Mouse (Mus musculus) liver, adult 2 months (tissue): ENCODE measurements around the gene Olfr1261. TPM values are rescaled to one million over a fixed set of nuclear protein-coding genes. Genes with fewer than 3 reads are reported as not detected.

Experiments
- DNase-seq: peaks from one replicate; pipeline ENCODE4 v3.0.0-alpha.2; 2011; ENCODE audit warnings: low read depth, low spot score; ENCODE audit errors: extremely low read depth
- H3K27ac ChIP-seq: fragments of 200-500 bp; replicated peaks from 2 replicates; pipeline ENCODE4 v1.5.1; 2012; ENCODE audit warnings: low read depth, mild to moderate bottlenecking, control low read depth, inconsistent platforms, low read length; ENCODE audit not compliant: insufficient read depth
- H3K27me3 ChIP-seq: fragments of 200-500 bp; 2 replicates; pipeline ENCODE4 v1.6.1; 2012; ENCODE audit warnings: mild to moderate bottlenecking, moderate library complexity, low read length, inconsistent platforms; ENCODE audit not compliant: control insufficient read depth, insufficient read depth
- H3K36me3 ChIP-seq: fragments of 200-500 bp; 2 replicates; pipeline ENCODE4 v1.6.1; 2012; ENCODE audit warnings: low read length, inconsistent platforms; ENCODE audit not compliant: control insufficient read depth, insufficient read depth
- H3K4me1 ChIP-seq: fragments of 200-500 bp; 2 replicates; pipeline ENCODE4 v1.6.1; 2011; ENCODE audit warnings: low read length; ENCODE audit not compliant: control insufficient read depth, insufficient read depth
- H3K4me3 ChIP-seq: fragments of 200-500 bp; 2 replicates; pipeline ENCODE4 v1.5.1; 2011; ENCODE audit warnings: low read depth, mild to moderate bottlenecking, control low read depth, low read length, moderate library complexity; ENCODE audit not compliant: insufficient read depth
- H3K79me2 ChIP-seq: fragments of 200-500 bp; 2 replicates; pipeline ENCODE4 v1.6.1; 2012; ENCODE audit warnings: inconsistent platforms, mild to moderate bottlenecking, low read length, moderate library complexity; ENCODE audit not compliant: control insufficient read depth, insufficient read depth
- H3K9ac ChIP-seq: fragments of 200-500 bp; 2 replicates; pipeline ENCODE4 v1.6.1; 2012; ENCODE audit warnings: low read depth, mild to moderate bottlenecking, control low read depth, inconsistent platforms, low read length
- CTCF ChIP-seq: fragments of 200-500 bp; IDR thresholded peaks from 2 replicates; pipeline ENCODE4 v1.5.1; 2011; ENCODE audit warnings: low read depth, low read length, control low read depth
- POLR2A ChIP-seq: fragments of 200-500 bp; IDR thresholded peaks from 2 replicates; pipeline ENCODE4 v1.6.1; 2011; ENCODE audit warnings: low read length, control low read depth; ENCODE audit not compliant: insufficient read depth; ENCODE audit errors: extremely low read depth
- WGBS: fragments of 180-500 bp; shearing (Covaris S2); methylation state at CpG from one replicate; pipeline ENCODE4 v1.1.7; 2018; 5-methylcytosine and 5-hydroxymethylcytosine counted together
- polyA plus RNA-seq: library from polyadenylated mRNA; depleted of rRNA; stranded (reverse); fragments of >200 nt; gene quantifications from 2 replicates; pipeline ENCODE4 v1.2.3, GENCODE M21; 2012; rRNA removed
- total RNA-seq: library from RNA; depleted of rRNA; stranded (reverse); fragments of >200 nt; gene quantifications from 2 replicates; pipeline ENCODE4 v1.2.3, GENCODE M21; 2014; rRNA removed

Gene Olfr1261
- total and polyA plus RNA-seq, 2 experiments: not detected

GRCm38 (mm10) chr2:90025477-90025876 lies 34.5 kb downstream of the Olfr1261 start, which contains the start of gene Olfr1264:
Olfr1264 (minus strand) TSS chr2:90025577.
- H3K27ac ChIP-seq: no peak within 1 kb of the TSS
- H3K79me2 ChIP-seq: no peaks in the 10 kb centered on the region
- 65% methylated on average over 2 of the region's 2 CpGs for WGBS
- H3K4me1 ChIP-seq: no peaks in the 10 kb centered on the region
- H3K4me3 ChIP-seq: no peak within 1 kb of the TSS
- H3K36me3 ChIP-seq: no peaks in the 10 kb centered on the region
- H3K27me3 ChIP-seq: no peaks in the 10 kb centered on the region
- no peak within 1 kb of the TSS for H3K9ac ChIP-seq
- TF ChIP-seq CTCF (no peak), POLR2A (no peak)
- no peak for DNase-seq

DNA sequence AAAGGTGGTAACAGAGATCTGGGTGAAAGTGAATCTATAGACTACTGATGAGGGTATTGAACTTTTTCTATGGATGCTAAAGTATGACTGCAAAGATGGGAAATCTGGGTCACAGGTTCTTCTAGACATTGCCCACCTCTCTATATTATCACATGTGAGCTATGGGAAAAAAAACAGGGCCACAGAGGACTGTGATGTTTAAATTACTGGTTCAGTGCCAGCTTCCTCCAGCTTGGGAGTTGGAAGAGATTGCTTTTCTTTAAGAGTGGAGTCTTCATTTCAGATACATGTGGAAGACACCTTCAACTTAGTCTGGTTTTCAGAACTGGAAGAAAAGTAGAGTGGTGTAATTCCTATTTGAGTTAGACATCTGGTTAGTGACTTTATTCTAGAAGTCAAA lies 44.0 kb downstream of the Olfr1261 start, which contains the start of gene Olfr1265:
TSS of gene Olfr1265 (plus strand) at position 301 of the 400 bp plus-strand sequence.
- no peak within 1 kb of the TSS for H3K27ac ChIP-seq
- H3K4me3 ChIP-seq: no peak within 1 kb of the TSS
- no peaks in the 10 kb centered on the region for H3K36me3 ChIP-seq
- H3K4me1 ChIP-seq: no peaks in the 10 kb centered on the region
- H3K9ac ChIP-seq: no peak within 1 kb of the TSS
- DNase-seq: no peak
- no peaks in the 10 kb centered on the region for H3K27me3 ChIP-seq
- H3K79me2 ChIP-seq: no peaks in the 10 kb centered on the region
- TF ChIP-seq CTCF: no peak

Other genes with a start within 250 kb of the Olfr1261 start
- gene Olfr1253, start 234.1 kb upstream of the Olfr1261 start, total RNA-seq: not detected in 2 replicates
- not detected in 2 replicates for gene Olfr1253, start 234.1 kb upstream of the Olfr1261 start, polyA plus RNA-seq
- not detected in 2 replicates for gene Olfr1254, start 197.6 kb upstream of the Olfr1261 start, total RNA-seq
- not detected in 2 replicates for gene Olfr1254, start 197.6 kb upstream of the Olfr1261 start, polyA plus RNA-seq
- not detected in 2 replicates for gene Olfr1255, start 179.2 kb upstream of the Olfr1261 start, total RNA-seq
- gene Olfr1255, start 179.2 kb upstream of the Olfr1261 start, polyA plus RNA-seq: not detected in 2 replicates
- gene Olfr1256, start 149.7 kb upstream of the Olfr1261 start, total RNA-seq: not detected in 2 replicates
- not detected in 2 replicates for gene Olfr1256, start 149.7 kb upstream of the Olfr1261 start, polyA plus RNA-seq
- not detected in 2 replicates for gene Olfr48, start 143.0 kb upstream of the Olfr1261 start, total RNA-seq
- not detected in 2 replicates for gene Olfr48, start 143.0 kb upstream of the Olfr1261 start, polyA plus RNA-seq
- not detected in 2 replicates for gene Olfr1257, start 112.8 kb upstream of the Olfr1261 start, total RNA-seq
- gene Olfr1257, start 112.8 kb upstream of the Olfr1261 start, polyA plus RNA-seq: not detected in 2 replicates
- not detected in 2 replicates for gene Olfr1258, start 63.9 kb upstream of the Olfr1261 start, total RNA-seq
- gene Olfr1258, start 63.9 kb upstream of the Olfr1261 start, polyA plus RNA-seq: not detected in 2 replicates
- gene Olfr1259, start 42.6 kb upstream of the Olfr1261 start, total RNA-seq: not detected in 2 replicates
- gene Olfr1259, start 42.6 kb upstream of the Olfr1261 start, polyA plus RNA-seq: not detected in 2 replicates
- gene Olfr1260, start 16.9 kb upstream of the Olfr1261 start, total RNA-seq: not detected in 2 replicates
- not detected in 2 replicates for gene Olfr1260, start 16.9 kb upstream of the Olfr1261 start, polyA plus RNA-seq
- not detected in 2 replicates for gene Olfr1262, start 8.9 kb downstream of the Olfr1261 start, total RNA-seq
- not detected in 2 replicates for gene Olfr1262, start 8.9 kb downstream of the Olfr1261 start, polyA plus RNA-seq
- gene Olfr1263, start 20.9 kb downstream of the Olfr1261 start, total RNA-seq: not detected in 2 replicates
- not detected in 2 replicates for gene Olfr1263, start 20.9 kb downstream of the Olfr1261 start, polyA plus RNA-seq
- gene Olfr1264, start 34.4 kb downstream of the Olfr1261 start, total RNA-seq: not detected in 2 replicates
- gene Olfr1264, start 34.4 kb downstream of the Olfr1261 start, polyA plus RNA-seq: not detected in 2 replicates
- gene Olfr1265, start 44.1 kb downstream of the Olfr1261 start, total RNA-seq: not detected in 2 replicates
- not detected in 2 replicates for gene Olfr1265, start 44.1 kb downstream of the Olfr1261 start, polyA plus RNA-seq
- not detected in 2 replicates for gene Olfr140, start 72.4 kb downstream of the Olfr1261 start, total RNA-seq
- gene Olfr140, start 72.4 kb downstream of the Olfr1261 start, polyA plus RNA-seq: not detected in 2 replicates
- gene Olfr1269, start 130.2 kb downstream of the Olfr1261 start, total RNA-seq: not detected in 2 replicates
- not detected in 2 replicates for gene Olfr1269, start 130.2 kb downstream of the Olfr1261 start, polyA plus RNA-seq
- not detected in 2 replicates for gene Olfr32, start 151.1 kb downstream of the Olfr1261 start, total RNA-seq
- gene Olfr32, start 151.1 kb downstream of the Olfr1261 start, polyA plus RNA-seq: not detected in 2 replicates
- not detected in 2 replicates for gene Olfr1270, start 161.9 kb downstream of the Olfr1261 start, total RNA-seq
- not detected in 2 replicates for gene Olfr1270, start 161.9 kb downstream of the Olfr1261 start, polyA plus RNA-seq
- not detected in 2 replicates for gene Olfr1506, start 233.3 kb downstream of the Olfr1261 start, total RNA-seq
- gene Olfr1506, start 233.3 kb downstream of the Olfr1261 start, polyA plus RNA-seq: not detected in 2 replicates